Mouse (Mus musculus) liver, postnatal 0 days (tissue): ENCODE measurements around the gene Kif26b.

Experiments used
- CTCF ChIP-seq: sonication (generic); IDR thresholded peaks from 2 replicates; pipeline ENCODE4 v1.5.1; 2016; ENCODE audit warnings: antibody characterized with exemption, low read depth
- EP300 ChIP-seq: IDR thresholded peaks from 2 replicates; pipeline ENCODE4 v1.6.1; 2016; ENCODE audit warnings: antibody characterized with exemption, low read depth, mild to moderate bottlenecking

DNA sequence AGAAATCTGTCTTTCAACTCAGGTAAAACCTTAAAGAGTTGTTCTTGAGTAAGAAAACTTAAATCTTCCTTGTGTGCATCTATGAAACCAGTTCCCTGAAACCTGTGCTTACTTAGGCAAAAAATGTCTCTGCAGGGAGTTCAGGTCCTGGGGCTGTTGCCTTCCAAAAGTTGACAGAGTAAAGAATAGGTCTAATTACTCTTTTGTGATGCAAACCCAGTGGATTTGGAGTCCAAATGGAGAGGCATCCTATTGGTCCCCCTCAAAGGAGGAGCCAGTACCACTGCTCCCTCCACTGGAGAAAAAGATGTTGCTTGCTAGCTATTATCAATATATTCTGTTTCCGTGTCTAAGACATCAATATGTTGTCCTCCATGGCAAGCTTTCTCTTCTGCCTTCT, 321.6 kb downstream of the Kif26b start:
- no peak for TF ChIP-seq CTCF
- TF ChIP-seq EP300, result no peak
